Mouse (Mus musculus) MEL (cell line): ENCODE data around the gene Olfm4.

Experiments
- CHD2 ChIP-seq: IDR thresholded peaks from 2 replicates; pipeline ENCODE4 v1.6.1; 2011; ENCODE audit warnings: low read length, improper control_type of control experiment
- CTCF ChIP-seq, 3 experiments: IDR thresholded peaks in 2 of 3; conservative IDR thresholded peaks in 1 of 3; 2 replicates each; pipeline ENCODE4 v1.5.1; 2011 to 2012; ENCODE audit warnings: low read length in 3 of 3, low read depth in 2 of 3, mild to moderate bottlenecking in 2 of 3, improper control_type of control experiment in 1 of 3, inconsistent platforms in 1 of 3, mixed read lengths in 1 of 3, moderate library complexity in 1 of 3; ENCODE audit not compliant: control insufficient read depth in 1 of 3, insufficient read depth in 1 of 3, poor library complexity in 1 of 3, severe bottlenecking in 1 of 3
- E2F4 ChIP-seq: IDR thresholded peaks from 2 replicates; pipeline ENCODE4 v1.6.1; 2011; ENCODE audit warnings: low read depth, low read length, improper control_type of control experiment, borderline replicate concordance
- KAT2A ChIP-seq: conservative IDR thresholded peaks from 2 replicates; pipeline ENCODE4 v1.6.1; 2012; ENCODE audit warnings: low read depth, low read length, improper control_type of control experiment, inconsistent platforms
- MAX ChIP-seq: IDR thresholded peaks from 2 replicates; pipeline ENCODE4 v1.6.1; 2011; ENCODE audit warnings: low read length, improper control_type of control experiment
- MYB ChIP-seq: IDR thresholded peaks from 2 replicates; pipeline ENCODE4 v1.6.1; 2011; ENCODE audit warnings: mild to moderate bottlenecking, low read depth, low read length, improper control_type of control experiment
- NELFE ChIP-seq: IDR thresholded peaks from 2 replicates; pipeline ENCODE4 v1.6.1; 2011; ENCODE audit warnings: low read depth, low read length, improper control_type of control experiment
- NRF1 ChIP-seq: IDR thresholded peaks from 2 replicates; pipeline ENCODE4 v1.6.1; 2014; ENCODE audit warnings: low read depth, mild to moderate bottlenecking, inconsistent platforms, low read length, improper control_type of control experiment, moderate library complexity; ENCODE audit not compliant: poor library complexity, insufficient read depth, severe bottlenecking
- POLR2A ChIP-seq, 2 experiments: IDR thresholded peaks; 2 replicates each; pipeline ENCODE4 v1.6.1; 2011 to 2012; ENCODE audit warnings: low read length in 2 of 2, mild to moderate bottlenecking in 2 of 2, control low read depth in 1 of 2, improper control_type of control experiment in 1 of 2, low read depth in 1 of 2, moderate library complexity in 1 of 2; ENCODE audit not compliant: control insufficient read depth in 1 of 2, insufficient read depth in 1 of 2, poor library complexity in 1 of 2
- SIN3A ChIP-seq: IDR thresholded peaks from 2 replicates; pipeline ENCODE4 v1.6.1; 2012; ENCODE audit warnings: low read length, improper control_type of control experiment, inconsistent platforms
- TBP ChIP-seq: IDR thresholded peaks from 2 replicates; pipeline ENCODE4 v1.8.0; 2011; ENCODE audit warnings: low read depth, low read length, improper control_type of control experiment
- USF1 ChIP-seq: IDR thresholded peaks from 2 replicates; pipeline ENCODE4 v1.6.1; 2014; ENCODE audit warnings: low read depth, mild to moderate bottlenecking, inconsistent platforms, low read length, improper control_type of control experiment, moderate library complexity
- ZC3H11A ChIP-seq: IDR thresholded peaks from 2 replicates; pipeline ENCODE4 v1.6.1; 2012; ENCODE audit warnings: low read depth, mild to moderate bottlenecking, inconsistent platforms, low read length, improper control_type of control experiment
- ZKSCAN1 ChIP-seq: IDR thresholded peaks from 2 replicates; pipeline ENCODE4 v1.6.1; 2012; ENCODE audit warnings: low read depth, mild to moderate bottlenecking, inconsistent platforms, low read length, improper control_type of control experiment, moderate library complexity

DNA sequence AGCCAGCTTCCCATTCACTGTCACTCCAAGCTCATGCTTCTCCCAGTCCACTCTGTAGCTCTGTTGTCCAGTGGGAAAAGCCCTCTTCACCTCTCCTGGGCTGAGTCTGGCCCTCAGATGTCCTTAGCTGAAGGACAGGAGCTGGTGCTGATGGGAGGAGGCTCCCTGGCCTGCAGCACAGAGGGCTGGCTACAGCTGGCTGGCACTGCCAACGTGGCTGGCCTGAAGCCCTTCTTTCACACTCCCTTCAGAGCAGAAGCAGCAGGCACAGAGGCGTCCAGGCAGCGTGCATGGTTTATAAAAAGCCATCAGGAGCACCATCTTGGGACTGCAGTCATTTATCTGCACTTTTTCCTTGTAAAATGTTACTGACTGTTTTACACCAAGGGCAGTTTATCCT, 13.7 kb upstream of the Olfm4 start:
- TF ChIP-seq TBP (no peak), CTCF (IDR thresholded peaks at IDR 0.05 in 2 of 3, conservative IDR thresholded peaks at IDR 0.05 in 1 of 3; ENCODE audit: control insufficient read depth in 1 of 3, insufficient read depth in 1 of 3, low read depth in 2 of 3, low read length in 3 of 3, poor library complexity in 1 of 3, severe bottlenecking in 1 of 3) (no peak), POLR2A (IDR thresholded peaks at IDR 0.05; ENCODE audit: control insufficient read depth in 1 of 2, insufficient read depth in 1 of 2, low read depth in 1 of 2, low read length in 2 of 2, poor library complexity in 1 of 2) (no peak), MYB (no peak), ZC3H11A (no peak), E2F4 (no peak), USF1 (no peak), KAT2A (no peak), MAX (no peak), NRF1 (no peak), CHD2 (no peak), ZKSCAN1 (no peak), SIN3A (no peak), NELFE (no peak)
